Mouse (Mus musculus) G1E (cell line): Measurements from ENCODE around the gene Dysf.

Experiments used
- CTCF ChIP-seq: IDR thresholded peaks from 2 replicates; pipeline ENCODE4 v1.5.1; 2012; ENCODE audit warnings: low read depth, low read length, inconsistent platforms, mixed read lengths
- GATA1 ChIP-seq: IDR thresholded peaks from 2 replicates; pipeline ENCODE4 v1.6.1; 2012; ENCODE audit warnings: borderline replicate concordance, low read length, inconsistent platforms, mixed read lengths
- GATA2 ChIP-seq: IDR thresholded peaks from 2 replicates; pipeline ENCODE4 v1.6.1; 2012; ENCODE audit warnings: low read depth, low read length, inconsistent platforms, borderline replicate concordance
- POLR2AphosphoS5 ChIP-seq: IDR thresholded peaks from 2 replicates; pipeline ENCODE4 v1.6.1; 2012; ENCODE audit warnings: low read depth, low read length, inconsistent platforms; ENCODE audit not compliant: insufficient replicate concordance
- TAL1 ChIP-seq: conservative IDR thresholded peaks from 2 replicates; pipeline ENCODE4 v1.6.1; 2012; ENCODE audit warnings: low read depth, low read length, inconsistent platforms, mixed read lengths

GRCm38 (mm10) chr6:84016851-84017250, 8.5 kb downstream of the Dysf start:
- TF ChIP-seq CTCF (no peak), GATA2 (no peak), GATA1 (no peak), TAL1 (no peak), POLR2AphosphoS5 (no peak)
